Mouse (Mus musculus) spleen, adult 2 months (tissue): Measurements from ENCODE around the gene D10Wsu102e. TPM values are rescaled to one million over a fixed set of nuclear protein-coding genes. Genes with fewer than 3 reads are reported as not detected.
"Not testable (repeated sequence)": the region's sequence is repeated elsewhere in the genome, so short reads cannot be mapped to it uniquely, and the experiment has no call there.

ENCODE experiments used
- DNase-seq, 2 experiments: peaks; one replicate each; pipeline versions ENCODE4 v3.0.0 to v3.0.0-alpha.2; 2012 to 2021; ENCODE audit warnings: low spot score in 2 of 2, low read depth in 1 of 2
- H3K27ac ChIP-seq: fragments of 200-500 bp; 2 replicates; pipeline ENCODE4 v1.5.1; 2012; ENCODE audit warnings: low read length, inconsistent platforms; ENCODE audit not compliant: insufficient read depth
- H3K27me3 ChIP-seq: fragments of 200-500 bp; 2 replicates; pipeline ENCODE4 v1.6.1; 2012; ENCODE audit warnings: mild to moderate bottlenecking, moderate library complexity, low read length, inconsistent platforms; ENCODE audit not compliant: control insufficient read depth, insufficient read depth
- H3K36me3 ChIP-seq: fragments of 200-500 bp; 2 replicates; pipeline ENCODE4 v1.6.1; 2012; ENCODE audit warnings: mild to moderate bottlenecking, low read length, inconsistent platforms; ENCODE audit not compliant: control insufficient read depth, insufficient read depth
- H3K4me1 ChIP-seq: fragments of 200-500 bp; 2 replicates; pipeline ENCODE4 v1.6.1; 2011; ENCODE audit warnings: inconsistent platforms; ENCODE audit not compliant: control insufficient read depth, insufficient read depth, insufficient read length
- H3K4me3 ChIP-seq: fragments of 200-500 bp; 2 replicates; pipeline ENCODE4 v1.5.1; 2011; ENCODE audit warnings: mild to moderate bottlenecking, inconsistent platforms; ENCODE audit not compliant: insufficient read depth, insufficient read length; ENCODE audit errors: extremely low read depth
- CTCF ChIP-seq: fragments of 200-500 bp; IDR thresholded peaks from 2 replicates; pipeline ENCODE4 v1.5.1; 2011; ENCODE audit warnings: mild to moderate bottlenecking, inconsistent platforms; ENCODE audit not compliant: insufficient read depth, insufficient read length, insufficient replicate concordance; ENCODE audit errors: extremely low read depth
- POLR2A ChIP-seq: fragments of 200-500 bp; IDR thresholded peaks from 2 replicates; pipeline ENCODE4 v1.6.1; 2011; ENCODE audit warnings: low read depth, low read length, inconsistent platforms
- WGBS: fragments of 180-500 bp; shearing (Covaris S2); methylation state at CpG from one replicate; pipeline ENCODE4 v1.1.7; 2018; 5-methylcytosine and 5-hydroxymethylcytosine counted together
- polyA plus RNA-seq: library from polyadenylated mRNA; depleted of rRNA; stranded (reverse); fragments of >200 nt; gene quantifications from 2 replicates; pipeline ENCODE4 v1.2.3, GENCODE M21; 2012

The D10Wsu102e gene
- polyA plus RNA-seq, 1 experiment: 0.29 TPM

GRCm38 (mm10) chr10:83384456-83385215, 24.6 kb downstream of the D10Wsu102e start:
- WGBS: 81% methylated on average over 8 of the region's 8 CpGs
- H3K4me1 ChIP-seq: no peaks in the 10 kb centered on the region
- no peaks in the 10 kb centered on the region for H3K27me3 ChIP-seq
- no peak overlapping the region for H3K4me3 ChIP-seq
- H3K27ac ChIP-seq: no peak overlapping the region
- DNase-seq: no peak
- H3K36me3 ChIP-seq: no peaks in the 10 kb centered on the region
- no peak for TF ChIP-seq POLR2A
- no peak for TF ChIP-seq CTCF

- H3K27ac ChIP-seq: no peak overlapping the region
- DNase-seq: no peak
- no peaks in the 10 kb centered on the region for H3K4me1 ChIP-seq
- TF ChIP-seq POLR2A (no peak), CTCF (no peak)
- 80% methylated on average over 7 of the region's 7 CpGs for WGBS
- H3K4me3 ChIP-seq: no peak overlapping the region
- no peaks in the 10 kb centered on the region for H3K27me3 ChIP-seq
- H3K36me3 ChIP-seq: no peaks in the 10 kb centered on the region
Measured at GRCm38 (mm10) chr10:83385330-83385910, 25.4 kb downstream of the D10Wsu102e start.

GRCm38 (mm10) chr10:83397336-83397735, 37.3 kb downstream of the D10Wsu102e start:
- no peak overlapping the region for H3K27ac ChIP-seq
- H3K27me3 ChIP-seq: no peaks in the 10 kb centered on the region
- WGBS: 75% methylated on average over 2 of the region's 2 CpGs
- H3K36me3 ChIP-seq: no peaks in the 10 kb centered on the region; the same call in 1 of the 2 replicates
- H3K4me3 ChIP-seq: no peak overlapping the region
- no peak for DNase-seq
- TF ChIP-seq CTCF (no peak), POLR2A (no peak)
- H3K4me1 ChIP-seq: no peaks in the 10 kb centered on the region

- not testable (repeated sequence) for H3K4me3 ChIP-seq, H3K4me1 ChIP-seq, H3K27ac ChIP-seq, H3K36me3 ChIP-seq, H3K27me3 ChIP-seq
- DNase-seq: peak in 1 of 2 experiments; percentile 40
- WGBS: 63% methylated on average over 7 of the region's 7 CpGs
Measured at GRCm38 (mm10) chr10:83400896-83401295, 40.9 kb downstream of the D10Wsu102e start.

- H3K27me3 ChIP-seq: no peaks in the 10 kb centered on the region
- peaks cover 4% of the 10 kb centered on the region; the same call in 1 of the 2 replicates for H3K36me3 ChIP-seq
- H3K4me1 ChIP-seq: no peaks in the 10 kb centered on the region
- no peak for TF ChIP-seq POLR2A
- TF ChIP-seq CTCF: no peak
- no peak for DNase-seq
- WGBS: 87% methylated on average over 11 of the region's 11 CpGs
- H3K27ac ChIP-seq: no peak overlapping the region
- no peak overlapping the region for H3K4me3 ChIP-seq
Measured at GRCm38 (mm10) chr10:83405031-83405430, 45.0 kb downstream of the D10Wsu102e start.

- 94% methylated on average over 11 of the region's 11 CpGs for whole genome bisulfite sequencing
- Histone ChIP-seq H3K4me3 (no peak overlapping the region), H3K27ac (no peak overlapping the region), H3K4me1 (no peaks in the 10 kb centered on the region), H3K27me3 (no peaks in the 10 kb centered on the region), H3K36me3 (peaks cover 4% of the 10 kb centered on the region; the same call in 1 of the 2 replicates)
- TF ChIP-seq POLR2A (no peak), CTCF (no peak)
- DNase-seq: no peak
Measured at GRCm38 (mm10) chr10:83405711-83406110, 45.7 kb downstream of the D10Wsu102e start.

- 95% methylated on average over 10 of the region's 10 CpGs for WGBS
- no peak for DNase-seq
Measured at GRCm38 (mm10) chr10:83407141-83407540, 47.1 kb downstream of the D10Wsu102e start.

GRCm38 (mm10) chr10:83418466-83418865, 58.4 kb downstream of the D10Wsu102e start:
- not testable (repeated sequence) for H3K36me3 ChIP-seq, DNase-seq, H3K27ac ChIP-seq, H3K27me3 ChIP-seq, H3K4me3 ChIP-seq, H3K4me1 ChIP-seq
- 93% methylated on average over 16 of the region's 16 CpGs for WGBS

More at GRCm38 (mm10) chr10:83407141-83407540, 47.1 kb downstream of the D10Wsu102e start:
- H3K4me1 ChIP-seq: no peaks in the 10 kb centered on the region
- H3K27me3 ChIP-seq: no peaks in the 10 kb centered on the region
- no peak overlapping the region for H3K4me3 ChIP-seq
- peaks cover 4% of the 10 kb centered on the region; the same call in 1 of the 2 replicates for H3K36me3 ChIP-seq
- TF ChIP-seq CTCF (no peak), POLR2A (no peak)
- H3K27ac ChIP-seq: no peak overlapping the region
